Mouse (Mus musculus): ENCODE measurements around the gene Ier2.

GRCm38 (mm10) chr8:84629586-84629985 is 33.1 kb downstream of the Ier2 start:
- TF ChIP-seq MAFK (IDR thresholded peaks at IDR 0.05; ENCODE audit: insufficient read depth, low read depth, low read length) (no peak), ZC3H11A (IDR thresholded peaks at IDR 0.05; ENCODE audit: borderline replicate concordance, low read depth, low read length) (no peak), HCFC1 (IDR thresholded peaks at IDR 0.05; ENCODE audit: borderline replicate concordance, insufficient read depth, low read length) (no peak), ZNF384 (IDR thresholded peaks at IDR 0.05; ENCODE audit: low read depth, low read length) (no peak)

Measured in ES-E14 (cell line).